Mouse (Mus musculus) stomach, embryonic 15.5 days (tissue): ENCODE results near the gene Uba2. TPM values are rescaled to one million over a fixed set of nuclear protein-coding genes. Genes with fewer than 3 reads are reported as not detected.

ENCODE experiments used
- ATAC-seq: fragments of 200-750 bp; cut with Nextera tagmentation; 2 replicates; pipeline ENCODE4 v1.8.0; 2017; ENCODE audit warnings: low read depth, moderate number of reproducible peaks, moderate TSS enrichment; ENCODE audit not compliant: insufficient read depth, low FRiP score
- H3K27ac ChIP-seq: fragments of 300-500 bp; sonication (generic); 2 replicates; pipeline ENCODE4 v1.5.1; 2015; ENCODE audit warnings: mild to moderate bottlenecking, inconsistent platforms
- H3K27me3 ChIP-seq: fragments of 300-500 bp; sonication (generic); replicated peaks from 2 replicates; pipeline ENCODE4 v1.6.1; 2015; ENCODE audit warnings: inconsistent platforms
- H3K36me3 ChIP-seq: fragments of 300-500 bp; sonication (generic); 2 replicates; pipeline ENCODE4 v1.6.1; 2015; ENCODE audit warnings: inconsistent platforms
- H3K4me1 ChIP-seq: fragments of 300-500 bp; sonication (generic); 2 replicates; pipeline ENCODE4 v1.6.1; 2015; ENCODE audit warnings: inconsistent platforms
- H3K4me2 ChIP-seq: fragments of 300-500 bp; sonication (generic); 2 replicates; pipeline ENCODE4 v1.6.1; 2015; ENCODE audit warnings: mild to moderate bottlenecking, inconsistent platforms
- H3K4me3 ChIP-seq: fragments of 300-500 bp; sonication (generic); replicated peaks from 2 replicates; pipeline ENCODE4 v1.5.1; 2015; ENCODE audit warnings: inconsistent platforms
- H3K9ac ChIP-seq: fragments of 300-500 bp; sonication (generic); 2 replicates; pipeline ENCODE4 v1.6.1; 2015; ENCODE audit warnings: inconsistent platforms
- H3K9me3 ChIP-seq: fragments of 300-500 bp; sonication (generic); 2 replicates; pipeline ENCODE4 v1.6.1; 2016; ENCODE audit warnings: inconsistent platforms
- WGBS: fragments of 180-500 bp; shearing (Covaris S2); methylation state at CpG from one replicate; pipeline ENCODE4 v1.1.7; 2015; 5-methylcytosine and 5-hydroxymethylcytosine counted together
- polyA plus RNA-seq: library from polyadenylated mRNA; unstranded; fragments of >200 nt; fragmentation: Nextera tagmentation; extraction: Ambion mirVana; gene quantifications from 2 replicates; pipeline ENCODE4 v1.2.1, GENCODE M21; 2015

Gene Uba2
- polyA plus RNA-seq, 1 experiment from 2014 or later: 175 TPM

GRCm38 (mm10) chr7:34159167-34159566, 10.2 kb downstream of the Uba2 start:
- Histone ChIP-seq H3K36me3 (peaks cover 82% of the 10 kb centered on the region), H3K9me3 (no peaks in the 10 kb centered on the region), H3K9ac (no peak overlapping the region), H3K4me2 (no peak overlapping the region), H3K4me1 (no peaks in the 10 kb centered on the region), H3K27ac (no peak overlapping the region), H3K4me3 (no peak overlapping the region), H3K27me3 (no peaks in the 10 kb centered on the region)
- ATAC-seq: no peak
- WGBS: 88% methylated on average over 3 of the region's 3 CpGs

- Histone ChIP-seq H3K27me3 (no peaks in the 10 kb centered on the region), H3K4me3 (no peak overlapping the region), H3K27ac (no peak overlapping the region), H3K36me3 (peaks cover 83% of the 10 kb centered on the region), H3K4me1 (no peaks in the 10 kb centered on the region), H3K9me3 (no peaks in the 10 kb centered on the region), H3K9ac (no peak overlapping the region), H3K4me2 (no peak overlapping the region)
- ATAC-seq: no peak; the same call in 1 of the 2 replicates
- WGBS: 93% methylated on average over 3 of the region's 3 CpGs
Observed at GRCm38 (mm10) chr7:34157994-34158393, 11.4 kb downstream of the Uba2 start.

- WGBS: 65% methylated on average over 4 of the region's 4 CpGs
- Histone ChIP-seq H3K36me3 (peaks cover 75% of the 10 kb centered on the region), H3K9me3 (no peaks in the 10 kb centered on the region), H3K27me3 (no peaks in the 10 kb centered on the region), H3K27ac (no peak overlapping the region), H3K4me3 (no peak overlapping the region), H3K9ac (no peak overlapping the region), H3K4me1 (no peaks in the 10 kb centered on the region), H3K4me2 (no peak overlapping the region)
- peak; percentile 70; the same call in 1 of the 2 replicates for ATAC-seq
Observed at GRCm38 (mm10) chr7:34147193-34147592, 22.2 kb downstream of the Uba2 start.

- H3K4me1 ChIP-seq: no peaks in the 10 kb centered on the region
- 94% methylated on average over 13 of the region's 13 CpGs for WGBS
- no peak overlapping the region for H3K4me3 ChIP-seq
- H3K27ac ChIP-seq: no peak overlapping the region
- H3K9me3 ChIP-seq: no peaks in the 10 kb centered on the region
- H3K4me2 ChIP-seq: no peak overlapping the region
- ATAC-seq: no peak
- H3K36me3 ChIP-seq: peaks cover 53% of the 10 kb centered on the region
- H3K9ac ChIP-seq: no peak overlapping the region
- no peaks in the 10 kb centered on the region for H3K27me3 ChIP-seq
Observed at GRCm38 (mm10) chr7:34141123-34141522, 28.3 kb downstream of the Uba2 start.

- Histone ChIP-seq H3K9me3 (no peaks in the 10 kb centered on the region), H3K27ac (no peak overlapping the region), H3K36me3 (peaks cover 44% of the 10 kb centered on the region), H3K4me2 (no peak overlapping the region), H3K4me3 (no peak overlapping the region), H3K27me3 (no peaks in the 10 kb centered on the region), H3K4me1 (no peaks in the 10 kb centered on the region), H3K9ac (no peak overlapping the region)
- no peak for ATAC-seq
- 83% methylated on average over 6 of the region's 6 CpGs for WGBS
Observed at GRCm38 (mm10) chr7:34139493-34139892, 29.9 kb downstream of the Uba2 start.

- no peak overlapping the region for H3K9ac ChIP-seq
- 66% methylated on average over 2 of the region's 2 CpGs for WGBS
- 0 out of 2 replicates have a peak overlapping the region, but pooled peaks have one; percentile 83 for H3K27ac ChIP-seq
- H3K36me3 ChIP-seq: no peaks in the 10 kb centered on the region
- ATAC-seq: peak; percentile 21; the same call in 1 of the 2 replicates
- no peaks in the 10 kb centered on the region for H3K27me3 ChIP-seq
- no peaks in the 10 kb centered on the region for H3K9me3 ChIP-seq
- H3K4me3 ChIP-seq: no peak overlapping the region
- no peak overlapping the region for H3K4me2 ChIP-seq
- H3K4me1 ChIP-seq: peaks cover 21% of the 10 kb centered on the region; the same call in 1 of the 2 replicates
Observed at GRCm38 (mm10) chr7:34134336-34134735, 35.1 kb downstream of the Uba2 start.

GRCm38 (mm10) chr7:34133117-34133762, 36.2 kb downstream of the Uba2 start, which contains the start of gene Wtip:
Gene Wtip, minus strand, starts transcription at chr7:34133268.
- no peaks in the 10 kb centered on the region for H3K36me3 ChIP-seq
- no peaks in the 10 kb centered on the region for H3K9me3 ChIP-seq
- peak within 1 kb of the TSS; percentile 87 for H3K9ac ChIP-seq
- peaks cover 21% of the 10 kb centered on the region; the same call in 1 of the 2 replicates for H3K4me1 ChIP-seq
- no peaks in the 10 kb centered on the region for H3K27me3 ChIP-seq
- peak within 1 kb of the TSS; percentile 84 for H3K4me3 ChIP-seq
- ATAC-seq: peak; percentile 88
- 2% methylated on average over 35 of the region's 65 CpGs for WGBS
- H3K27ac ChIP-seq: peak within 1 kb of the TSS; percentile 83
- peak within 1 kb of the TSS; percentile 70 for H3K4me2 ChIP-seq

- Histone ChIP-seq H3K36me3 (peaks cover 2% of the 10 kb centered on the region; the same call in 1 of the 2 replicates), H3K27ac (peak overlapping the region; percentile 83), H3K9me3 (no peaks in the 10 kb centered on the region), H3K9ac (peak overlapping the region; percentile 87), H3K4me1 (peaks cover 21% of the 10 kb centered on the region; the same call in 1 of the 2 replicates), H3K27me3 (no peaks in the 10 kb centered on the region), H3K4me3 (peak overlapping the region; percentile 84), H3K4me2 (peak overlapping the region; percentile 70)
- peak; percentile 52; the same call in 1 of the 2 replicates for ATAC-seq
- under 1% methylated on average over 98 of the region's 116 CpGs for WGBS
Observed at GRCm38 (mm10) chr7:34132355-34133079, 36.9 kb downstream of the Uba2 start.

GRCm38 (mm10) chr7:34131959-34132354, 37.4 kb downstream of the Uba2 start:
- no peak for ATAC-seq
- Histone ChIP-seq H3K27ac (peak overlapping the region; percentile 17; the same call in 1 of the 2 replicates), H3K9me3 (no peaks in the 10 kb centered on the region), H3K9ac (peak overlapping the region; percentile 87; the same call in 1 of the 2 replicates), H3K36me3 (peaks cover 8% of the 10 kb centered on the region; the same call in 1 of the 2 replicates), H3K4me3 (peak overlapping the region; percentile 84), H3K4me2 (peak overlapping the region; percentile 70), H3K27me3 (no peaks in the 10 kb centered on the region), H3K4me1 (peaks cover 21% of the 10 kb centered on the region; the same call in 1 of the 2 replicates)
- under 1% methylated on average over 3 of the region's 3 CpGs for WGBS

- WGBS: 65% methylated on average over 3 of the region's 3 CpGs
- no peak overlapping the region for H3K9ac ChIP-seq
- H3K27ac ChIP-seq: no peak overlapping the region
- peaks cover 21% of the 10 kb centered on the region; the same call in 1 of the 2 replicates for H3K4me1 ChIP-seq
- H3K27me3 ChIP-seq: no peaks in the 10 kb centered on the region
- no peak for ATAC-seq
- H3K9me3 ChIP-seq: no peaks in the 10 kb centered on the region
- peak overlapping the region; percentile 70; the same call in 1 of the 2 replicates for H3K4me2 ChIP-seq
- H3K4me3 ChIP-seq: peak overlapping the region; percentile 84; the same call in 1 of the 2 replicates
- peaks cover 14% of the 10 kb centered on the region; the same call in 1 of the 2 replicates for H3K36me3 ChIP-seq
Observed at GRCm38 (mm10) chr7:34131118-34131517, 38.3 kb downstream of the Uba2 start.

GRCm38 (mm10) chr7:34126291-34126690, 43.1 kb downstream of the Uba2 start:
- Histone ChIP-seq H3K27ac (no peak overlapping the region), H3K4me2 (no peak overlapping the region), H3K27me3 (no peaks in the 10 kb centered on the region), H3K4me1 (0 out of 2 replicates have a peak, but pooled peaks cover 10% of the 10 kb centered on the region), H3K36me3 (peaks cover 14% of the 10 kb centered on the region; the same call in 1 of the 2 replicates), H3K9ac (no peak overlapping the region), H3K4me3 (no peak overlapping the region), H3K9me3 (no peaks in the 10 kb centered on the region)
- no peak for ATAC-seq
- 83% methylated on average over 3 of the region's 3 CpGs for whole genome bisulfite sequencing

GRCm38 (mm10) chr7:34125346-34125745, 44.1 kb downstream of the Uba2 start:
- ATAC-seq: no peak
- H3K4me3 ChIP-seq: no peak overlapping the region
- H3K27me3 ChIP-seq: no peaks in the 10 kb centered on the region

More at GRCm38 (mm10) chr7:34125346-34125745, 44.1 kb downstream of the Uba2 start:
- 85% methylated on average over 9 of the region's 9 CpGs for WGBS
- H3K27ac ChIP-seq: no peak overlapping the region
- H3K9me3 ChIP-seq: no peaks in the 10 kb centered on the region
- H3K36me3 ChIP-seq: peaks cover 14% of the 10 kb centered on the region; the same call in 1 of the 2 replicates
- H3K4me2 ChIP-seq: no peak overlapping the region
- no peak overlapping the region for H3K9ac ChIP-seq
- 0 out of 2 replicates have a peak, but pooled peaks cover 4% of the 10 kb centered on the region for H3K4me1 ChIP-seq
